Comparison of ENCODE assay signal across 25 mouse cellular contexts in genomic region chr14:102204881-102205671, GRCm38 (mm10).
DNase-seq lines count a peak whose midpoint lies in the region; ATAC-seq and TF ChIP-seq lines count a peak whose summit lies in the region.
"Had no signal": no experiment of that assay in that cellular context is flagged by ENCODE, and none has a peak within 500 bp of the region (broad histone marks: within the 10 kb centered on the region; RNA-seq: fewer than 3 reads in every experiment).

No protein-coding gene starts in this region.

- no peak overlapping the region for H3K4me3 ChIP-seq in layer of hippocampus, adult 2 months
- H3K4me3 ChIP-seq in midbrain, embryonic 14.5 days (replicated peaks; ENCODE audit: low read depth, low read length) = no peak overlapping the region
- no peak overlapping the region for H3K4me3 ChIP-seq in midbrain, embryonic 10.5 days
- no peak overlapping the region for H3K4me3 ChIP-seq in forebrain, embryonic 16.5 days (replicated peaks; ENCODE audit: low read length)
- H3K4me3 ChIP-seq in kidney, embryonic 15.5 days (replicated peaks) = no peak overlapping the region
- H3K4me3 ChIP-seq: embryonic facial prominence, embryonic 10.5 days; embryonic facial prominence, embryonic 15.5 days; hindbrain, embryonic 10.5 days; intestine, embryonic 15.5 days; limb, embryonic 13.5 days; lung, embryonic 15.5 days had no signal

- H3K9me3 ChIP-seq in midbrain, embryonic 14.5 days (ENCODE audit: control insufficient read depth, low read length) = no peaks in the 10 kb centered on the region
- H3K9me3 ChIP-seq in midbrain, embryonic 10.5 days (replicated peaks) = no peaks in the 10 kb centered on the region
- no peaks in the 10 kb centered on the region for H3K9me3 ChIP-seq in forebrain, embryonic 16.5 days (ENCODE audit: control insufficient read depth, low read length)
- no peaks in the 10 kb centered on the region for H3K9me3 ChIP-seq in kidney, embryonic 15.5 days (replicated peaks)
- H3K9me3 ChIP-seq: embryonic facial prominence, embryonic 10.5 days; embryonic facial prominence, embryonic 15.5 days; hindbrain, embryonic 10.5 days; intestine, embryonic 15.5 days; limb, embryonic 13.5 days; lung, embryonic 15.5 days had no signal

- no peak overlapping the region for H3K9ac ChIP-seq in midbrain, embryonic 14.5 days (replicated peaks; ENCODE audit: low read length)
- H3K9ac ChIP-seq in forebrain, embryonic 16.5 days (replicated peaks; ENCODE audit: low read depth, low read length) = no peak overlapping the region
- H3K9ac ChIP-seq in kidney, embryonic 15.5 days = no peak overlapping the region
- H3K9ac ChIP-seq: embryonic facial prominence, embryonic 15.5 days; intestine, embryonic 15.5 days; limb, embryonic 13.5 days; lung, embryonic 15.5 days had no signal

- TF ChIP-seq CTCF in layer of hippocampus, adult 2 months (conservative IDR thresholded peaks at IDR 0.05) = no peak

- DNase-seq in layer of hippocampus, adult 2 months (ENCODE audit: low spot score in 2 of 2) = peak in 1 of 2 experiments; percentile 14
- DNase-seq in layer of hippocampus, postnatal 10 days (ENCODE audit: low spot score in 2 of 2) = no peak
- DNase-seq in midbrain, embryonic 14.5 days = peak; percentile 19
- DNase-seq in midbrain, embryonic 10.5 days (ENCODE audit: low spot score) = no peak
- no peak for DNase-seq in retina, postnatal 1 day
- DNase-seq: adrenal gland, postnatal 25 days; B cell, adult 2 months; cerebellum, adult 2 months; cerebellum, postnatal 14 days; heart, postnatal 14 days; kidney, adult 8-10 months; kidney, postnatal 10 days; right cerebral cortex, adult 18-20 months; thymus, postnatal 4 days had no signal

- 82% methylated on average over 10 of the region's 10 CpGs for WGBS in midbrain, embryonic 14.5 days
- 89% methylated on average over 10 of the region's 10 CpGs for WGBS in midbrain, embryonic 10.5 days
- 52% methylated on average over 10 of the region's 10 CpGs for WGBS in forebrain, embryonic 16.5 days
- WGBS in kidney, embryonic 15.5 days = 85% methylated on average over 10 of the region's 10 CpGs

- no peak overlapping the region for H3K4me2 ChIP-seq in midbrain, embryonic 14.5 days (ENCODE audit: low read length)
- no peak overlapping the region for H3K4me2 ChIP-seq in forebrain, embryonic 16.5 days (ENCODE audit: low read length)
- H3K4me2 ChIP-seq in kidney, embryonic 15.5 days = no peak overlapping the region
- H3K4me2 ChIP-seq: embryonic facial prominence, embryonic 15.5 days; intestine, embryonic 15.5 days; limb, embryonic 13.5 days; liver, embryonic 11.5 days; lung, embryonic 15.5 days had no signal

- H3K36me3 ChIP-seq in midbrain, embryonic 14.5 days (ENCODE audit: control insufficient read depth, insufficient read depth, low read length) = no peaks in the 10 kb centered on the region
- no peaks in the 10 kb centered on the region for H3K36me3 ChIP-seq in midbrain, embryonic 10.5 days
- no peaks in the 10 kb centered on the region for H3K36me3 ChIP-seq in forebrain, embryonic 16.5 days (ENCODE audit: control insufficient read depth, insufficient read depth)
- no peaks in the 10 kb centered on the region for H3K36me3 ChIP-seq in kidney, embryonic 15.5 days
- H3K36me3 ChIP-seq: embryonic facial prominence, embryonic 10.5 days; embryonic facial prominence, embryonic 15.5 days; hindbrain, embryonic 10.5 days; intestine, embryonic 15.5 days; limb, embryonic 13.5 days; lung, embryonic 15.5 days had no signal

- H3K27ac ChIP-seq in layer of hippocampus, adult 2 months = peak overlapping the region; percentile 11
- no peak overlapping the region for H3K27ac ChIP-seq in midbrain, embryonic 14.5 days (replicated peaks; ENCODE audit: low read depth, low read length)
- no peak overlapping the region for H3K27ac ChIP-seq in midbrain, embryonic 10.5 days (replicated peaks)
- peak overlapping the region; percentile 21; the same call in 1 of the 2 replicates for H3K27ac ChIP-seq in forebrain, embryonic 16.5 days (ENCODE audit: low read length)
- no peak overlapping the region for H3K27ac ChIP-seq in kidney, embryonic 15.5 days
- H3K27ac ChIP-seq: embryonic facial prominence, embryonic 10.5 days; embryonic facial prominence, embryonic 15.5 days; hindbrain, embryonic 10.5 days; hindbrain, postnatal 0 days; intestine, embryonic 15.5 days; limb, embryonic 13.5 days; lung, embryonic 15.5 days; stomach, postnatal 0 days had no signal

- no peaks in the 10 kb centered on the region for H3K27me3 ChIP-seq in midbrain, embryonic 14.5 days (ENCODE audit: control insufficient read depth, insufficient read depth, low read length)
- H3K27me3 ChIP-seq in midbrain, embryonic 10.5 days (ENCODE audit: low read depth, poor library complexity, severe bottlenecking) = no peaks in the 10 kb centered on the region
- no peaks in the 10 kb centered on the region for H3K27me3 ChIP-seq in forebrain, embryonic 16.5 days (replicated peaks; ENCODE audit: control insufficient read depth, insufficient read depth, low read length)
- no peaks in the 10 kb centered on the region for H3K27me3 ChIP-seq in kidney, embryonic 15.5 days
- H3K27me3 ChIP-seq: embryonic facial prominence, embryonic 15.5 days; intestine, embryonic 15.5 days; limb, embryonic 13.5 days; lung, embryonic 15.5 days had no signal

- ATAC-seq in midbrain, embryonic 14.5 days (ENCODE audit: low FRiP score, low TSS enrichment) = no peak
- peak; percentile 95 for ATAC-seq in forebrain, embryonic 16.5 days
- ATAC-seq in kidney, embryonic 15.5 days (replicated peaks; ENCODE audit: low FRiP score) = no peak
- ATAC-seq: hindbrain, postnatal 0 days; intestine, embryonic 15.5 days had no signal

- H3K4me1 ChIP-seq in midbrain, embryonic 14.5 days (ENCODE audit: control insufficient read depth, insufficient read depth, low read length) = no peaks in the 10 kb centered on the region
- no peaks in the 10 kb centered on the region for H3K4me1 ChIP-seq in midbrain, embryonic 10.5 days
- H3K4me1 ChIP-seq in forebrain, embryonic 16.5 days (replicated peaks; ENCODE audit: control insufficient read depth, insufficient read depth, low read length) = peaks cover 5% of the 10 kb centered on the region; the same call in 1 of the 2 replicates
- no peaks in the 10 kb centered on the region for H3K4me1 ChIP-seq in kidney, embryonic 15.5 days
- H3K4me1 ChIP-seq: embryonic facial prominence, embryonic 15.5 days; hindbrain, embryonic 10.5 days; intestine, embryonic 15.5 days; limb, embryonic 13.5 days; lung, embryonic 15.5 days had no signal

Comparison
In these comparisons a context has a peak if more than half of its experiments do, and no peak if none do; other contexts are left out.
1. H3K27ac ChIP-seq: peak in layer of hippocampus, adult 2 months (single experiment) and forebrain, embryonic 16.5 days (single experiment); none in midbrain, embryonic 14.5 days (single experiment), midbrain, embryonic 10.5 days (single experiment) and kidney, embryonic 15.5 days (single experiment).